Mouse (Mus musculus): ENCODE measurements around the gene Mical2.

DNA sequence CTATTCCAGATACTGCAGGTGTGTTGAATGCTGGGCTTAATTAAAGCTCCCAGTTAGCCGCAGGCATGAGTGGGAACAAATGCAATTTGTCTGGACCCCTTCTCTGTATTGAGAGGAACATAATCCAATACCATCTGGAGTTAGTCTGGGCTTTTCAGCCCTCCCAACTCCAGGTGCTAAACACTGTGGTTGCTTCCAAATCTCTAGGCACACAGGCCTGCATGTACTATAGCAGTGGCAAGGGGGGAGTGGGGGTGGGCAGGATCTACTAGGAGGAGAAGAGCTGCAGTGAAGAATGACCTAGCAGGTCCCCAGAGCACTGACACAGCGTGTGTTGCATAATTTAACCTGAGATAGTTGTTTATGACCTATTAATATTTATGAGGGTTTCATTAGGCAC, 49.0 kb downstream of the Mical2 start:
- no peak for TF ChIP-seq CTCF (IDR thresholded peaks at IDR 0.05; ENCODE audit: low read depth, low read length)
- no peak for TF ChIP-seq POLR2A (IDR thresholded peaks at IDR 0.05; ENCODE audit: borderline replicate concordance, low read depth, low read length)

Measured in bone marrow macrophage, adult 2 months (primary cell).